Mouse (Mus musculus): ENCODE data around the gene Popdc3.
A peak's percentile ranks its signal among the peaks of the same experiment; 100 is the strongest.
"Not testable (repeated sequence)": the region's sequence is repeated elsewhere in the genome, so short reads cannot be mapped to it uniquely, and the experiment has no call there.

The Popdc3 gene

DNA sequence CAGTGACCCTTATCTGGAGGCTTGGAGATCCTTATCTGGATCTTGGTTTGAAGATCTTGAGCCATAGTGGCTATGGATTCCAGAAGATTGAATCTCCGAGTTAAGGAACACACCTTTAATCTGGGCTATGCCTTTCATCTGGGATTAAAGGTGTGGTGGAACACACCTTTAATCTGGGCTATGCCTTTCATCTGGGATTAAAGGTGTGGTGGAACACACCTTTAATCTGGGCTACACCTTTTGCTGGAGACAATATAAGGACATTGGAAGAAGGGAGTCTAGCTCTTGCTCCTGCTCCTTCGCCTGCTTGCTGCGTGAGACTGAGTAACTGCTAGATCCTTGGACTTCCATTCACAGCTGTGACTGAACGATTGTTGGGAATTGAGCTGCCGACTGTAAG, at the start of gene Popdc3:
Gene Popdc3 (plus strand): TSS at position 301 of the 400 bp plus-strand sequence.
- not testable (repeated sequence) for DNase-seq (ENCODE audit: low read depth in 2 of 2, low spot score in 2 of 2)

GRCm38 (mm10) chr10:45129105-45129504, 48.8 kb upstream of the Popdc3 start:
- DNase-seq (ENCODE audit: low read depth in 2 of 2, low spot score in 2 of 2), result no peak

- no peak for DNase-seq (ENCODE audit: low read depth in 2 of 2, low spot score in 2 of 2)
Measured at GRCm38 (mm10) chr10:45130004-45130403, 47.9 kb upstream of the Popdc3 start.

DNA sequence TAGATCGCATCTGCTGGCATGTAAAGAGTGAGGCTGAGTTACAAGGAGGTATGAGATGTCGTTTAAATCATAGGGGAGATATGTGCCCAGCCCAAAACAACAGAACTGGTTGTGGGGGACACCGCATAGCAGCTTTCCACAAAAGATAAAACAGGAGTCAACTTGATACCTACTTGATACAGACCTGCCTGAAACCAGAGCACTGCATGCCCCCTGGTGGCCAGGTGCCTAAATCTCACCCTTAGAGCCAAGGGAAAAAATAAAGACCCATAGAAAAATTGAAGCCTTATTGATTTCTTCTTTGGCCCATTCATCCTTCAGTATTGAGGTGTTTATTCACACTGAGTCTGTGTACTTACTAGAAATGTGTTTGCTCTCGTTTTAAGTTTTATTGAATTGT, 45.5 kb upstream of the Popdc3 start:
- peak; percentile 17 to 19 for DNase-seq (ENCODE audit: low read depth in 2 of 2, low spot score in 2 of 2)

GRCm38 (mm10) chr10:45136806-45137205, 41.1 kb upstream of the Popdc3 start:
- DNase-seq (ENCODE audit: low read depth in 2 of 2, low spot score in 2 of 2), result no peak

DNA sequence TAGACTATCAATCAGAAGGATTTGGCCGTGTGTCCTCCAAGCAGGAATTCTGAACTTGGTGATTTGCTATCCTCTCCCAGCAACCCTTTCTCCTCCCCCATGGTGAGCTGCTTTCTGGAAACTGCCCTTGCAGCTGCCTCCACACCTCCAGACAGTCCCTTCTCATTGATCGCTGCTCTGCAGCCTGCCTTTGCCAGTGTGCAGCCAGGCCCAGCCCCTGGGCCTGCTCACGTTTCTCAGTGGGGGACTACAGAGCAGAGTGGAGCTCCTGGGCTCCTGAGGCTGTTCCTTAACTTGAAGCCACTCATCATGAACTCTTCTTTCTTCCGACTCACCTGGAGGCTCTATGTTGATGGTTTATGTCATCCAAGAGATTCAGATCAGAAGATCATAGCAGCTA, 38.0 kb upstream of the Popdc3 start:
- DNase-seq (ENCODE audit: low read depth in 2 of 2, low spot score in 2 of 2), result no peak

DNA sequence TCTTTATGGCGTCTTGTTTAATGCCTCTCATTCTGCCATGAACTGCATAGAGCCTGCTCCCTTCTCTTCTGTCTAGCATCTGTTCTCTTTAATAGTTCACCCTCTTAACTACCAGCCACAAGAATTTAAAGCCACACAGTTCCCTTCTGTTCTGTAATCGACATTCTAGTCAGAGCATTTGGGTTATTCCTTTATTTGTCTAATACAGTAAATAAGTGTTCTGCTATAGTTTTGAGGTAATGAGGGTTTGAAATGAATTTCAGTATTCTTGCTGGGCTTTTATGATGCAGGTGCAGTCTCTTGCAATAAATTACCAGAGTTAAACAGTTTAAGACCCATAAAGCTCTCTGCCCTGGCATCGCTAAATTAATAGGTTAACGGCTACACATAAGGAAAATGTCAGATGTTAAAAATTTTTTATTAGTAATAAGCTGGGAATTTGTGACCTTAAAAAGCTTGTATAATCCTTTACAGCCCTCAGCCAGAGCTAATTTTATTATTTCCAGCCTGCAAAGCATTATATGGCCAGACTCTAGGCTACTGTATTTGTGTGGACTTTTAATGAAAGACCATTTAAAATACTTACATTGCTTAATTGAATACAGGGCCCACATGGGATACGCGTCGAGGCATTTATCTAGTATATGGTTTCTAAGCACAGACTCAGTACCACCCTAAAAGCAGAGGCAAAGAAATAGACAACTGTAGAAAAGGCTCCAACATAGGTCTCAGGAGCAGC, 37.3 kb upstream of the Popdc3 start:
- no peak for DNase-seq (ENCODE audit: low read depth in 2 of 2, low spot score in 2 of 2)

DNA sequence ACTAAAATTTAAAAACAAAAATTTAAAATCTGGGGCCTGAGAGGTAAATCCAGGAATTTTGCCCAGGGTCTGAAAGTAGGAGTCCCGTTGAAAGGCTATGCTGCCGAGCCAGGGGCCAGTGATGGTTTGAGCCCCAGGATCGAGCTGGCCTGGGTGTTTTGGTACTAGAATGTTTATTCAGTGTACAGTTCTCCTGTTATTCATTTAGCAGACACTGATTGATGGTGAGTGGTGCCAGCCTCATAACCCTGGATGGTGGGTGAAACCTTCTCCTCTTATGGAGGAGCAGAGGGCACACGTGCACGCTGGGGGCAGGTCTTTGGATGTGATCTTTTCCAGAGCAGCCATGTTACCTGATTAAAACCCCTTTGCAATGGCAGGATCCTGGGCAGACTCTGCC, 35.5 kb upstream of the Popdc3 start:
- no peak for DNase-seq (ENCODE audit: low read depth in 2 of 2, low spot score in 2 of 2)

GRCm38 (mm10) chr10:45144038-45144817, 33.7 kb upstream of the Popdc3 start:
- DNase-seq (ENCODE audit: low read depth in 2 of 2, low spot score in 2 of 2), result no peak

DNA sequence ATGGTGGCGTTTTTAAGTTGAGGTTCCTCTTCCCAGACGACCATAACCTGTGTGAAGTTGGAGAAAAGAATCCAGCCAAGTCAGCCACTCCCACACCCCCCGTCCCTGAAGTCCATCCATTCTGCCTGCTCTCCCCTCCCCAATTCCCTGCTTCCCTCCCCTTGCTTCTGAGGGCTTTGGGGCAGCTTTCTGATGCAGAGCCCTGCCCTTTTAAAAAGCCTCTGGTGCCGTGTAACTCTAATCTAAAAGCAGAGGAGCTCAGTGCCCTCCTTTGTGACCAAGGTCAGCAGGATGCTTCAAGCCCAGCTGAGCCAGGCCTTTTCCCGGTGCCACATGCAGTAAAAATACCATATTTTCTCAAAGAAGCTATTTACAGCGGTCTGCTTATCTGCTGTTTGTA, 31.1 kb upstream of the Popdc3 start:
- DNase-seq (ENCODE audit: low read depth in 2 of 2, low spot score in 2 of 2), result no peak

GRCm38 (mm10) chr10:45151137-45151536, 26.8 kb upstream of the Popdc3 start:
- no peak for DNase-seq (ENCODE audit: low read depth in 2 of 2, low spot score in 2 of 2)

DNA sequence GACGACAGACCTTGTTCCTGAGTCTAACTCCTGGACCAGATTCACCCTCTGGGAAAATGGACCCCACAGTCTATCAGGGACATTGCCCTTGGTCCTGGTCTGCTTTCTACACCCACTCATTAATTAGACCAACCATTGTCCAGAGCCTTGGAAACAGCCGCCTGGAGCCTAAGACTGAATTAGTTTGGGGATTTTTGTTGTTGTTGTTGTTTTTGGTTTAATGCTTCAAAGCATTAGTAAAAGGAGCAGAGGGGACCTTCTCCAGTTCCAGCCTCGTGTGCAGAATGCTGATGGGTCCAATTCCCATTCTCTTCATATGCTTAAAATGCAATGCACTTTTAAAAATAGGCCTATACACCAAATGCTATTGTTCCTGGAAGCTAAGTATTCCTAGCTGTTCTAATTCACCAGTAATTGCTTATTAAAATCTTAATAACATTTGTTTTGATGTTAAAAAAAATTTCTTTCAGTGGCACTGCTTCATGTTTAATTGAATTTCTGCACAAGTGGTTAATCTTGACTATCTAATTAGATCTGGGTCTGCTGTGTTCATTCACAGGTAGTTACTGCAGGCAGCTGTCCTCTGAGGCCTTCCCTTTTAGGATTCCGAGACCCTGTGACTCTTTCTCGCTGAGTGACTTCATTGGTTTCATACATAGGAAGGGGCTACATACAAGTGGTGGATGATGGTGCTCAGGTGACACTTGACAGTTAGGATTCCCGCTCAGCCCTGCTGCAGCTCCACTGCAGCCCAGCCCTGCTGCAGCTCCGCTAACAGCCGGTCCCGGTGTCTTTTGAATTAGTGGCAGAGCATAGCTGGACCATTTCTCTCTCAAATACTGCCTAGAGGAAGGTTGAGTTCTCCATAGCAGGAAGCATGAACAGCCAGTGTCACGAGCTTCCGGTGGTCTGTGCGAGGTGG, 25.9 kb upstream of the Popdc3 start:
- no peak for DNase-seq (ENCODE audit: low read depth in 2 of 2, low spot score in 2 of 2)

DNA sequence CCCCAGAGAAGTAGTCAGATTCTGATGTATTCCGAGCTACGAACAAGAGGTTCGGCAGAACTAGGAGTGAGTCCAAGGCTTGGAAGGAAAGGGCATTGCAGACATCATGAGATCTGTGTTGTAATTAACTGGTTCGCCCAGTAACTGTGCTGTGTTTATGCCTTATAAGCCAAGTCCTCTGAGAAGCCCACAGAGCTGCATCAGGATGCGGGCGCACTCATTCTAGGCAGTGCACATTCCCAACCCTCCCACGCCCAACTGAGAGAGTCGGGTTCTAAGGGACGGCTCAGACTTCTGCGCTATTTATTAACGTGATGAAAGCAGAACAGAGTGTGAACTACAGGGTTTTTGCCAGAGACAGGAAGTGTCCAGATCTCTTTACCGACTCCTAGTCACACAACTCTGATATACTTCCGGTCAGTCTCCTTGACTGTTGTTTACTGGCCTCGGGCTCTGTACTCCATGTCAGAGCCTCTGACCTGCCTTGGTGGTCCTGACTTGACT, 23.3 kb upstream of the Popdc3 start:
- DNase-seq (ENCODE audit: low read depth in 2 of 2, low spot score in 2 of 2), result no peak

GRCm38 (mm10) chr10:45165851-45166250, 12.0 kb upstream of the Popdc3 start:
- no peak for DNase-seq (ENCODE audit: low read depth in 2 of 2, low spot score in 2 of 2)

GRCm38 (mm10) chr10:45173927-45174326, 4.0 kb upstream of the Popdc3 start:
- no peak for DNase-seq (ENCODE audit: low read depth in 2 of 2, low spot score in 2 of 2)

DNA sequence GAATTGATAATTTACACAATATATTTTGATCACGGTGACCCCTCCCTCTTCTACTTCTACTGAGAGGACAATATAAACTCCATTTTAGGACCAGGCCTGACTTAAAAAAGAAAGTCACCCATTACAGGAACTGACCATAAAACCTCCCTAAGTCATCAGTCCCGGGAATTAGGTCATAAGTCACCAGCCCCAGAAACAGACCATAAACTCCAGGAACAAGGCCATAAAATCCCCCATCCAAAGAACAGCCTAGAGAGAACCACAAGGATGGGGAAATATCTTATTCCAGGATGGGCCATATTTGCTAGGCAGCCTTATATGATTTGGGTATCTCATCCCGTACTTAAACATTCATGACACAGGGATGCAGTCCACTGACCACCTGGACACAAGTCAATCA, 3.6 kb upstream of the Popdc3 start:
- no peak for DNase-seq (ENCODE audit: low read depth in 2 of 2, low spot score in 2 of 2)

- no peak for DNase-seq (ENCODE audit: low read depth in 2 of 2, low spot score in 2 of 2)
Measured at GRCm38 (mm10) chr10:45180677-45181326, 2.9 kb downstream of the Popdc3 start.

GRCm38 (mm10) chr10:45181344-45181743, 3.4 kb downstream of the Popdc3 start:
- DNase-seq (ENCODE audit: low read depth in 2 of 2, low spot score in 2 of 2), result no peak

DNA sequence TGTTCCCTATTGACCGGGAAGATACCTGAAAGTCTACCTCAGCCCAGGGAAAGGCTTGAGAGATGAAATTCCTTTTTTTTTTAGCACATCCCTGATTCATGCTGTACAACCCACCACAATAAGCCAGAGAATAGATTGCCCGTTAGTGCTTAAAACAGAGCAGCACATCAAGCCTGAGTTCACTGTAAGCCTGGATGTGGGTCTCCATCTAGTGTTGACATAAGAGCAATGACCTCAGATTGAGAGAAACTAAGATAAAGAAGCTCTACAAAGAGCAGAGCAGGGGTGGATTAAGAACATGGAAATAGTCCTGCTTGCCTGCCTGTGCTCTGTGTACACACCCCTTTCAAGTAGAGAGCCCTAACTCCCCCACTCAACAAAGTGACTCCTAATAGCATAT, 7.6 kb downstream of the Popdc3 start:
- no peak for DNase-seq (ENCODE audit: low read depth in 2 of 2, low spot score in 2 of 2)

- DNase-seq (ENCODE audit: low read depth in 2 of 2, low spot score in 2 of 2), result no peak
Measured at GRCm38 (mm10) chr10:45193330-45194310, 15.7 kb downstream of the Popdc3 start.

Measured in CD8-positive naive resting alpha-beta T cell, adult 2 months (primary cell).